Mouse (Mus musculus): ENCODE results near the gene Tbata. TPM values are rescaled to one million over a fixed set of nuclear protein-coding genes. Genes with fewer than 3 reads are reported as not detected.
A peak's percentile ranks its signal among the peaks of the same experiment; 100 is the strongest.

Tbata gene
- polyA plus RNA-seq, 1 experiment from 2014 or later = 680 TPM

- no peak for DNase-seq (ENCODE audit: low spot score)
These were observed 39.4 kb downstream of the Tbata start for GRCm38 (mm10) chr10:61211105-61211504.

- DNase-seq (ENCODE audit: low spot score) = peak; percentile 61
These were observed 40.0 kb downstream of the Tbata start for GRCm38 (mm10) chr10:61211743-61212142.

DNA sequence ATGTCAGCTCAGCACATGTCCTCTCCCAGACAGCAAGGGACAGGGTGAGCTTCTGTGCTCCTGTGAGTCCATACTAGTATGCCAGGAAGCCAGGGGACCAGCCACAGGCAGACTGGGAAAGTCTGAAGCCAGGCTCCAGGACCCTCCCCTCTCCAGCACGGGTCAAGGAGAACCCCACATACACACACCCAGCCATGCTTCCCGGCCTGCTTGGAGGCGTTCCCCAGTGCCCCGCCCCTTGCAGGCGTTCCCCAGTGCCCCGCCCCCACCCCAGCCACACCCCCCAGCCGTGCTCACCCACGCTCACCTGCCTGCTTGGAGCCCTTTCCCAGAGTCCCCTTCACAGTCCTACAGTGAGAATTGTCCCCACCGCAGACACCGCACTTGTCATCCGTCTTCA, 41.1 kb downstream of the Tbata start:
- DNase-seq (ENCODE audit: low spot score) = no peak

GRCm38 (mm10) chr10:61215658-61216057, 43.9 kb downstream of the Tbata start:
- DNase-seq (ENCODE audit: low spot score) = no peak

DNA sequence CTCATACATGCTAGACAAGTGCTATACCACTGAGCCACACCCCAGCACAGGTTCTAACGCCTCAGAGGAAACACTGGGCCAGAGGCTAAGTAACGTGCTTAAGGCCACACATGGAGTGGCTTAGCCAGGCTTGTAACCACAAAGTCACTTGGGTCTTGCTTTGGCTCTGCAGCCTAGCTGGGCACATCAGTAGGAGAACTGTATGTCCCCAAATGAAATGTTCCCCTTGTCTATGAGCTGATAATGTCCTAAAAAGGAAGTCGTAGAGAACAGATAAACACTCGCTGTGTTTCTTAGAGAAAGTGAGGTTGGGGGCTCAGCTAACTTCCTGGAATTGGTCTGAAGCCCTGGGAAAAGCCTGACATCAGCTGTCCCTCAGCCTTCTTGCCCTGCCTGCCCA, 44.4 kb downstream of the Tbata start:
- no peak for DNase-seq (ENCODE audit: low spot score)

DNA sequence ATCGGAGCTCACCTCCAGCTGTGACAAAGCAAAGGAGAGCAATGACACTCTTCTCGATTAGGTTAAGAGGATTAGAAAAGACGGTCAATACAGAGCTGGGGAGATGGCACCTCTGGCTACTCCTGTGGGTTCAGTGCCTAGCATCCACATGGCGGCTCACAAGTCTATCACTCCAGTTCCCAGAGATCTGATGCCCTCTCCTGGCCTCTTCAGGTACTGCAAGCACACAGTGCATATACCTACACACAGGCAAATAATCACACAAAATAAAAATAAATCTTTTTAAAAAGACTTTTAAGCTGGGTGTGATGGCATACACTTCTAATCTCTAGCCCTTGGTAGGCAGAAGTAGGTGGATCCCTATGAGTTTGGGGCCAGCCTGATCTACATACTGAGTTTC, 47.6 kb downstream of the Tbata start:
- no peak for DNase-seq (ENCODE audit: low spot score)

- DNase-seq (ENCODE audit: low spot score) = no peak
These were observed 53.9 kb downstream of the Tbata start for GRCm38 (mm10) chr10:61225694-61226093.

GRCm38 (mm10) chr10:61226784-61227396, 55.1 kb downstream of the Tbata start:
- DNase-seq (ENCODE audit: low spot score) = no peak

DNA sequence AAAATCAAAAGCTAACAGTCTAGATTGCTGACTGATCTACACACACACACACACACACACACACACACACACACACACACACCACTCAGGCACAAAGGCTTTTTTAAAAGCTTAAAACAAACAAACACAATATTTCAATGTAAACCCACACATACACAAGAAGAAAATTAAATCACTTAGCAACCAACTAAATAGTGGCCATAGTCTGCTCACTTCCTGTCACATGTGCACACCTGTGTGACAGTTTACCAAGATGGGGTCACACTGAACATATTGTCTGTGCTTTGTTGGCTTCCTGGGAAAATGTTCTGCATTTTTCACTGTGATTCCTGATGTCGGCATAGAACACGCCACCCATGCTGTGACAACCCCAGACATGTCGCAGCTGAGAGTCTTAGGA, 60.0 kb downstream of the Tbata start:
- peak; percentile 62 for DNase-seq (ENCODE audit: low spot score)

- DNase-seq (ENCODE audit: low spot score) = peak; percentile 92
These were observed 61.3 kb downstream of the Tbata start for GRCm38 (mm10) chr10:61232858-61233567.

GRCm38 (mm10) chr10:61234319-61234718, 62.6 kb downstream of the Tbata start:
- DNase-seq (ENCODE audit: low spot score) = peak; percentile 87

DNA sequence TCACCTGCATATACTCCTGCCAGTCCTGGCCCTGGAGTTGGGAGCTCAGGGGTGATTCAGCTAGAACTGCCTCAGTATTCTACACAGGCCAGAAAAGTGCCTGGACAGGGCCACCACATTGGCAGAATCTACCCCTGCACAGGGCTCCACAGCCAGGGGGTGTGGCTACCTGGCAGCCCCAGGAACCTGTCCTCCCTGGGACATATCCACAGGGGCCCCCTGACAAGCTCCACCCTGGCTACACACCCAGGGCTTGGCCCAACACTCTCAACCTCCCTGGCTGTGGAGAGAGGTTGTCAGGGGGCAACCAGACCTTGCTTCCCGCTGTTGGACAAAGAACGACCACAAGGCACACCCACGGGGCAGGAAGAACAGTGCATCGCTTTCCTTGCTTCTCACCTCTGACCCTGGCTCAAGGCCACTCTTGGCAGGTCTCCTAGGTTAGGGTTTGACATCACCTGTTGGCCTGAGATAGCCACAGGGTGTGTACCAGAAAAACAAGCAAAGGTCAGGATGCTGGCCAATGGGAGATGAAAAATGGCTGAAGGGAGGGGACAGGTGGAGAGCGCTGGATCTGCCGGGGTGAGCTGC, 64.0 kb downstream of the Tbata start:
- no peak for DNase-seq (ENCODE audit: low spot score)

- DNase-seq (ENCODE audit: low spot score) = no peak
These were observed 65.1 kb downstream of the Tbata start for GRCm38 (mm10) chr10:61236683-61237390.

DNA sequence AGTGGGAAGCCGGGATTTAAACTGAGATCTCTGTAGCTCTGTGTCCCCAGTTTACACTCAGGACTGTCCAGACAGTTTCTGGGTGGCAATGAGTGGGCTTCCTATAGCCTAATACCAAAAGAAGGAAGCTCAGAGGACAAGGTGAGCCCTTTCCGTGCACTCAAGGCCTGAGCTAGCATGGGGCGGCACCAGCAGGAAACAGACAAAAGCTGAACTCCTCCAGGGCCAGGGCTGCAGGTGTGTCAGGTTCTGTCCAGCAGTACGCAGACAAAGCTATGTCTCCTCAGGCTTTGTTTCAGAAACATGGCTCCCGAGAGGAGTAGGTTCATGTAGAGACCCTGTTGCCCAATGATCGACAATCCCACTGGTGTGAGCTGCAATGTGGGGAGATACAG, 65.6 kb downstream of the Tbata start:
- DNase-seq (ENCODE audit: low spot score) = no peak

Small RNA genes lying within 50 kb of the gene (microRNA-seq; reads per million reads assigned to microRNA genes)
- gene Gm44308 (ENCODE audit: borderline number of aligned reads) = not detected

Other genes with a start within 250 kb of the Tbata start
- 2.7 and 2.9 TPM in 2 replicates for gene Pcbd1, start 82.6 kb upstream of the Tbata start, polyA plus RNA-seq (2015; fragmentation: Nextera tagmentation; extraction: Ambion mirVana)
- gene Sgpl1, start 24.3 kb upstream of the Tbata start, polyA plus RNA-seq (2015; fragmentation: Nextera tagmentation; extraction: Ambion mirVana) = 95.2 and 111 TPM in 2 replicates
- 0.31 and 0.49 TPM in 2 replicates for gene Adamts14, start 101.5 kb downstream of the Tbata start, polyA plus RNA-seq (2015; fragmentation: Nextera tagmentation; extraction: Ambion mirVana)
- 3.1 and 3.6 TPM in 2 replicates for gene Prf1, start 125.9 kb downstream of the Tbata start, polyA plus RNA-seq (2015; fragmentation: Nextera tagmentation; extraction: Ambion mirVana)
- 2.7 and 3.1 TPM in 2 replicates for gene Pald1, start 211.6 kb downstream of the Tbata start, polyA plus RNA-seq (2015; fragmentation: Nextera tagmentation; extraction: Ambion mirVana)
- 0.08 TPM in 2 replicates for gene Nodal, start 246.0 kb downstream of the Tbata start, polyA plus RNA-seq (2015; fragmentation: Nextera tagmentation; extraction: Ambion mirVana)

Measured in thymus, postnatal 0 days (tissue).